8 mouse cellular contexts compared by ENCODE assay signal in the genomic region with DNA sequence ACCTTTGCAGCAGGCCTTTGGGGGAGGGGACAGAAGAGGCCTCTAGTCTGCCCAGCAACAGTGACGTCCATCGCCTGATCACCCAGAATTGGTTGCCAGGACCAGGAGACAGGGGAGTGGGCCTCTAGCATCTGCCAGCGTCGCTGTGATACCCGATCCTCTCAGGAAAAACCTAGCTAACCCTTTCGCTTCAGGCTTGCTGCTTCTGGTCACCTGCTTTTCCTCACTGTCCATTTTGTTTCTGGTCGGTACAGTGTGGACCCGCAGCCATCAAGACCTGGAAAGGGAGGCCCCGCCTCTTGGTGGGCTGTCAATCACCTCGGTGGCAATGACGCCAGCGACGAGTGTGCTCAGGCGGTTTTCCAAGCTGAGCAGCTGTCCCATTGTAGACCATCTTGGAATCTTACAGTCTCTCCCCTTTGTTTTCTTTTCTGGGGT. TPM values are rescaled to one million over a fixed set of nuclear protein-coding genes. Genes with fewer than 3 reads are reported as not detected.
DNase-seq lines count a peak whose midpoint lies in the region; ATAC-seq and TF ChIP-seq lines count a peak whose summit lies in the region.

No protein-coding gene starts in this region.

- peak; percentile 99 for DNase-seq in brain, adult 2 months (ENCODE audit: low read depth, low spot score)
- peak; percentile 79 for DNase-seq in fibroblast of lung, adult 2 months (ENCODE audit: low read depth)
- peak; percentile 95 for DNase-seq in kidney, postnatal 10 days
- peak; percentile 96 for DNase-seq in neural tube, embryonic 11.5 days (ENCODE audit: low spot score)
- peak; percentile 93 for DNase-seq in telencephalon, adult 2 months (ENCODE audit: low read depth, low spot score)

- ATAC-seq in heart, embryonic 14.5 days (ENCODE audit: insufficient number of reproducible peaks, insufficient read depth, low FRiP score, low read depth), result peak; percentile 98
- ATAC-seq in liver, embryonic 12.5 days, result peak; percentile 91
- ATAC-seq in neural tube, embryonic 11.5 days (ENCODE audit: insufficient read depth, low FRiP score, low TSS enrichment), result peak; percentile 99

- H3K9me3 ChIP-seq in heart, embryonic 14.5 days (ENCODE audit: control insufficient read depth, low read length), result no peaks in the 10 kb centered on the region
- H3K9me3 ChIP-seq in liver, embryonic 12.5 days (replicated peaks), result no peaks in the 10 kb centered on the region
- H3K9me3 ChIP-seq in neural tube, embryonic 11.5 days (ENCODE audit: control insufficient read depth, low read length), result no peaks in the 10 kb centered on the region

- no peaks in the 10 kb centered on the region for H3K79me3 ChIP-seq in C2C12 (ENCODE audit: low read depth)

- peak overlapping the region; percentile 52 for H3K9ac ChIP-seq in heart, embryonic 14.5 days (ENCODE audit: low read length)
- peak overlapping the region; percentile 3; the same call in 1 of the 2 replicates for H3K9ac ChIP-seq in liver, embryonic 12.5 days
- H3K9ac ChIP-seq in neural tube, embryonic 11.5 days (ENCODE audit: low read length), result peak overlapping the region; percentile 59

- WGBS in heart, embryonic 14.5 days, result 0% methylated on average over 14 of the region's 14 CpGs
- 3% methylated on average over 14 of the region's 14 CpGs for WGBS in liver, embryonic 12.5 days (ENCODE audit: insufficient replicate concordance)
- WGBS in neural tube, embryonic 11.5 days, result 0% methylated on average over 14 of the region's 14 CpGs

- peak overlapping the region; percentile 66 for H3K4me2 ChIP-seq in heart, embryonic 14.5 days (ENCODE audit: low read length)
- H3K4me2 ChIP-seq in liver, embryonic 12.5 days, result peak overlapping the region; percentile 63
- peak overlapping the region; percentile 43 for H3K4me2 ChIP-seq in neural tube, embryonic 11.5 days (ENCODE audit: low read depth)

- no peaks in the 10 kb centered on the region for H3K27me3 ChIP-seq in C2C12 (ENCODE audit: control insufficient read depth, insufficient read depth, insufficient read length)
- no peaks in the 10 kb centered on the region for H3K27me3 ChIP-seq in heart, embryonic 14.5 days (ENCODE audit: control insufficient read depth, insufficient read depth, low read length)
- H3K27me3 ChIP-seq in liver, embryonic 12.5 days (replicated peaks), result no peaks in the 10 kb centered on the region
- no peaks in the 10 kb centered on the region for H3K27me3 ChIP-seq in neural tube, embryonic 11.5 days (ENCODE audit: control insufficient read depth, insufficient read depth, low read length)

- H3K4me1 ChIP-seq in heart, embryonic 14.5 days (ENCODE audit: control insufficient read depth in 2 of 2, insufficient read depth in 2 of 2, low read length in 2 of 2), result no peaks in the 10 kb centered on the region
- peaks cover 10% of the 10 kb centered on the region for H3K4me1 ChIP-seq in liver, embryonic 12.5 days
- H3K4me1 ChIP-seq in neural tube, embryonic 11.5 days (ENCODE audit: control insufficient read depth, insufficient read depth, low read length), result no peaks in the 10 kb centered on the region

- no peaks in the 10 kb centered on the region for H3K79me2 ChIP-seq in C2C12 (ENCODE audit: control insufficient read depth, insufficient read depth)

- TF ChIP-seq CTCF in C2C12 (IDR thresholded peaks at IDR 0.05; ENCODE audit: control insufficient read depth, insufficient read depth, insufficient read length), result no peak

- no peaks in the 10 kb centered on the region for H3K36me3 ChIP-seq in C2C12 (ENCODE audit: control insufficient read depth, insufficient read depth)
- no peaks in the 10 kb centered on the region for H3K36me3 ChIP-seq in heart, embryonic 14.5 days (ENCODE audit: control insufficient read depth, insufficient read depth, low read length)
- H3K36me3 ChIP-seq in liver, embryonic 12.5 days, result no peaks in the 10 kb centered on the region
- no peaks in the 10 kb centered on the region for H3K36me3 ChIP-seq in neural tube, embryonic 11.5 days (ENCODE audit: control insufficient read depth, insufficient read depth, low read length)

- H3ac ChIP-seq in C2C12 (ENCODE audit: control insufficient read depth, insufficient read length, low read depth), result peak overlapping the region; percentile 2

- no peak overlapping the region for H3K4me3 ChIP-seq in C2C12 (ENCODE audit: insufficient read depth, poor library complexity, severe bottlenecking)
- peak overlapping the region; percentile 47 to 61 for H3K4me3 ChIP-seq in heart, embryonic 14.5 days (ENCODE audit: control insufficient read depth in 1 of 2, insufficient read depth in 1 of 2, low read depth in 1 of 2, low read length in 2 of 2)
- peak overlapping the region; percentile 51 for H3K4me3 ChIP-seq in liver, embryonic 12.5 days
- peak overlapping the region; percentile 30 for H3K4me3 ChIP-seq in neural tube, embryonic 11.5 days (ENCODE audit: low read depth, low read length)

- H3K27ac ChIP-seq in heart, embryonic 14.5 days (replicated peaks in 1 of 2; ENCODE audit: control insufficient read depth in 1 of 2, insufficient read depth in 1 of 2, low read depth in 2 of 2, low read length in 2 of 2), result peak overlapping the region; percentile 85 to 88
- peak overlapping the region; percentile 62 for H3K27ac ChIP-seq in liver, embryonic 12.5 days
- peak overlapping the region; percentile 93 for H3K27ac ChIP-seq in neural tube, embryonic 11.5 days (ENCODE audit: low read depth, low read length)

TF ChIP-seq in C2C12, 6 proteins besides CTCF, POLR2A, EP300 and RAD21:
- TF ChIP-seq USF1 (IDR thresholded peaks at IDR 0.05; ENCODE audit: low read depth), result no peak
- no peak for TF ChIP-seq CEBPB (IDR thresholded peaks at IDR 0.05; ENCODE audit: low read depth)
TF ChIP-seq in C2C12: peak in this region for 0.

RNA-seq across cellular contexts. Expression of a gene that starts 5.5 kb away (rescaled TPM):
- 0.02 TPM for polyA plus RNA-seq in C2C12 (2012; fragmentation: generic; extraction: Trizol)
- 0.15 TPM in 1 of 2 replicates, not detected in the other for polyA plus RNA-seq in heart, embryonic 14.5 days (2014; fragmentation: Nextera tagmentation; extraction: Ambion mirVana)
- not detected in 2 replicates for polyA plus RNA-seq in liver, embryonic 12.5 days (2016; fragmentation: Nextera tagmentation; extraction: Ambion mirVana)
- 0.23 and 0.40 TPM in 2 replicates for polyA plus RNA-seq in neural tube, embryonic 11.5 days (2014; fragmentation: Nextera tagmentation; extraction: Ambion mirVana)

RNA-seq across cellular contexts. Expression of a gene that starts 17.1 kb away (rescaled TPM):
- polyA plus RNA-seq in C2C12 (2012; fragmentation: generic; extraction: Trizol), result 6.1 TPM
- polyA plus RNA-seq in heart, embryonic 14.5 days (2014; fragmentation: Nextera tagmentation; extraction: Ambion mirVana), result 3.6 and 8.0 TPM in 2 replicates
- 1.1 and 1.6 TPM in 2 replicates for polyA plus RNA-seq in liver, embryonic 12.5 days (2016; fragmentation: Nextera tagmentation; extraction: Ambion mirVana)
- polyA plus RNA-seq in neural tube, embryonic 11.5 days (2014; fragmentation: Nextera tagmentation; extraction: Ambion mirVana), result 21.3 and 22.7 TPM in 2 replicates

RNA-seq across cellular contexts. Expression of a gene that starts 27.7 kb away (rescaled TPM):
- polyA plus RNA-seq in C2C12 (2012; fragmentation: generic; extraction: Trizol), result 11.6 TPM
- polyA plus RNA-seq in heart, embryonic 14.5 days (2014; fragmentation: Nextera tagmentation; extraction: Ambion mirVana), result 38.3 and 43.4 TPM in 2 replicates
- 11.2 and 11.8 TPM in 2 replicates for polyA plus RNA-seq in liver, embryonic 12.5 days (2016; fragmentation: Nextera tagmentation; extraction: Ambion mirVana)
- polyA plus RNA-seq in neural tube, embryonic 11.5 days (2014; fragmentation: Nextera tagmentation; extraction: Ambion mirVana), result 128 and 135 TPM in 2 replicates

RNA-seq across cellular contexts. Expression of a gene that starts 39.4 kb away (rescaled TPM):
- 0.06 TPM for polyA plus RNA-seq in C2C12 (2012; fragmentation: generic; extraction: Trizol)
- 0.23 and 0.75 TPM in 2 replicates for polyA plus RNA-seq in heart, embryonic 14.5 days (2014; fragmentation: Nextera tagmentation; extraction: Ambion mirVana)
- polyA plus RNA-seq in liver, embryonic 12.5 days (2016; fragmentation: Nextera tagmentation; extraction: Ambion mirVana), result 0.11 TPM in 1 of 2 replicates, not detected in the other
- 0.59 and 1.1 TPM in 2 replicates for polyA plus RNA-seq in neural tube, embryonic 11.5 days (2014; fragmentation: Nextera tagmentation; extraction: Ambion mirVana)

RNA-seq across cellular contexts. Expression of a gene that starts 47.7 kb away (rescaled TPM):
- not detected for polyA plus RNA-seq in C2C12 (2012; fragmentation: generic; extraction: Trizol)
- 0.32 TPM in 1 of 2 replicates, not detected in the other for polyA plus RNA-seq in heart, embryonic 14.5 days (2014; fragmentation: Nextera tagmentation; extraction: Ambion mirVana)
- polyA plus RNA-seq in liver, embryonic 12.5 days (2016; fragmentation: Nextera tagmentation; extraction: Ambion mirVana), result not detected in 2 replicates
- polyA plus RNA-seq in neural tube, embryonic 11.5 days (2014; fragmentation: Nextera tagmentation; extraction: Ambion mirVana), result not detected in 2 replicates

Comparison
In these comparisons a context has a peak if more than half of its experiments do, and no peak if none do; other contexts are left out.
1. H3K9ac ChIP-seq: peak in every context shown above with its lines; median percentile 59 in neural tube, embryonic 11.5 days; 52 in heart, embryonic 14.5 days; 3 in liver, embryonic 12.5 days.